Mouse (Mus musculus) brain, embryonic 14.5 days (tissue): ENCODE results near the gene Kif26b.

ENCODE experiments used
- CTCF ChIP-seq: fragments of 200-500 bp; IDR thresholded peaks from 2 replicates; pipeline ENCODE4 v1.5.1; 2012; ENCODE audit warnings: inconsistent platforms, mild to moderate bottlenecking, moderate library complexity, borderline replicate concordance; ENCODE audit not compliant: insufficient read depth, insufficient read length; ENCODE audit errors: extremely low read depth
- POLR2A ChIP-seq: fragments of 200-500 bp; IDR thresholded peaks from 2 replicates; pipeline ENCODE4 v1.6.1; 2012; ENCODE audit warnings: mild to moderate bottlenecking, inconsistent platforms, borderline replicate concordance; ENCODE audit not compliant: poor library complexity, insufficient read depth, insufficient read length, severe bottlenecking; ENCODE audit errors: extremely low read depth

- TF ChIP-seq CTCF (no peak), POLR2A (no peak)
These were observed 135.5 kb downstream of the Kif26b start for GRCm38 (mm10) chr1:178664271-178664969.
